Mouse (Mus musculus): ENCODE measurements at regions not wholly inside any gene's neighbourhood (a gene's known extent, or its start where the extent isn't known, plus 50 kb on each side); places are given as distances from the start of the nearest gene placed in this dataset.
A peak's percentile ranks its signal among the peaks of the same experiment; 100 is the strongest.

- 73% methylated on average over 4 of the region's 4 CpGs for WGBS
- Histone ChIP-seq H3K9ac (no peak overlapping the region), H3K4me3 (replicated peaks) (no peak overlapping the region), H3K4me2 (no peak overlapping the region), H3K27ac (no peak overlapping the region), H3K9me3 (no peaks in the 10 kb centered on the region), H3K27me3 (peaks cover 70% of the 10 kb centered on the region), H3K4me1 (peaks cover 41% of the 10 kb centered on the region), H3K36me3 (replicated peaks) (no peaks in the 10 kb centered on the region)
- ATAC-seq (ENCODE audit: low FRiP score) = no peak
These were observed 70.1 kb upstream of the Ppp2r5c start for GRCm38 (mm10) chr12:110376838-110377150.

GRCm38 (mm10) chr12:110377306-110377705 is 69.6 kb upstream of the Ppp2r5c start:
- Histone ChIP-seq H3K4me1 (peaks cover 41% of the 10 kb centered on the region), H3K4me3 (replicated peaks) (no peak overlapping the region), H3K27me3 (peaks cover 69% of the 10 kb centered on the region), H3K9ac (no peak overlapping the region), H3K4me2 (no peak overlapping the region), H3K9me3 (no peaks in the 10 kb centered on the region), H3K27ac (no peak overlapping the region), H3K36me3 (replicated peaks) (no peaks in the 10 kb centered on the region)
- ATAC-seq (ENCODE audit: low FRiP score) = no peak
- WGBS = 39% methylated on average over 6 of the region's 6 CpGs

DNA sequence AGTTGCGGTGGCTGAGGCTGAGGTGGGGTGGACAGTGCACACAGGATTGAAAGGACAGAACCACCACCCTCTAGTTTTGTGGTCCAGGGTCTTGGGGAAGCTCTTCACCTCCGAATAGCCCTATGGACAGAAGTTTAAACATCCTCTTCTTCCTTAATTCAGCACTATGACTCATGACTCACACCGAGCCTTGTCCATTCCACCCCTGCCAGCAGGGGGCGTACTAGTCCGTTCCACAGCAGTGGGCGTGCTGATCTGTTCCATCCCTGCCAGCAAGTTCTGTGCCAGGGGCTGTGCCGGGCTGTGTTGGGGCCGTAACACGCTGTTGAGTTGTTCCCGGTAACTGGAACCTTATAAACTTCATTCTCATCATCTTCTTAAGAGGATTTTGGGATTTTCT is 69.2 kb upstream of the Ppp2r5c start:
- H3K9ac ChIP-seq = no peak overlapping the region
- WGBS = 54% methylated on average over 10 of the region's 10 CpGs
- H3K27me3 ChIP-seq = peaks cover 65% of the 10 kb centered on the region
- ATAC-seq (ENCODE audit: low FRiP score) = no peak
- no peak overlapping the region for H3K4me2 ChIP-seq
- no peaks in the 10 kb centered on the region for H3K36me3 ChIP-seq (replicated peaks)
- H3K9me3 ChIP-seq = no peaks in the 10 kb centered on the region
- no peak overlapping the region for H3K4me3 ChIP-seq (replicated peaks)
- no peak overlapping the region for H3K27ac ChIP-seq
- peaks cover 37% of the 10 kb centered on the region for H3K4me1 ChIP-seq

- H3K9ac ChIP-seq = no peak overlapping the region
- no peaks in the 10 kb centered on the region for H3K36me3 ChIP-seq (replicated peaks)
- no peaks in the 10 kb centered on the region for H3K9me3 ChIP-seq
- H3K4me2 ChIP-seq = no peak overlapping the region
- H3K27me3 ChIP-seq = peaks cover 62% of the 10 kb centered on the region
- no peak for ATAC-seq (ENCODE audit: low FRiP score)
- H3K4me3 ChIP-seq (replicated peaks) = no peak overlapping the region
- peaks cover 33% of the 10 kb centered on the region for H3K4me1 ChIP-seq
- H3K27ac ChIP-seq = no peak overlapping the region
- WGBS = 62% methylated on average over 5 of the region's 5 CpGs
These were observed 68.6 kb upstream of the Ppp2r5c start for GRCm38 (mm10) chr12:110378302-110378701.

GRCm38 (mm10) chr12:110379721-110380120 is 67.2 kb upstream of the Ppp2r5c start:
- Histone ChIP-seq H3K9ac (no peak overlapping the region), H3K4me3 (replicated peaks) (no peak overlapping the region), H3K4me2 (no peak overlapping the region), H3K27ac (no peak overlapping the region), H3K27me3 (peaks cover 51% of the 10 kb centered on the region), H3K4me1 (peaks cover 26% of the 10 kb centered on the region), H3K36me3 (replicated peaks) (no peaks in the 10 kb centered on the region), H3K9me3 (no peaks in the 10 kb centered on the region)
- 54% methylated on average over 12 of the region's 12 CpGs for WGBS
- ATAC-seq (ENCODE audit: low FRiP score) = no peak

DNA sequence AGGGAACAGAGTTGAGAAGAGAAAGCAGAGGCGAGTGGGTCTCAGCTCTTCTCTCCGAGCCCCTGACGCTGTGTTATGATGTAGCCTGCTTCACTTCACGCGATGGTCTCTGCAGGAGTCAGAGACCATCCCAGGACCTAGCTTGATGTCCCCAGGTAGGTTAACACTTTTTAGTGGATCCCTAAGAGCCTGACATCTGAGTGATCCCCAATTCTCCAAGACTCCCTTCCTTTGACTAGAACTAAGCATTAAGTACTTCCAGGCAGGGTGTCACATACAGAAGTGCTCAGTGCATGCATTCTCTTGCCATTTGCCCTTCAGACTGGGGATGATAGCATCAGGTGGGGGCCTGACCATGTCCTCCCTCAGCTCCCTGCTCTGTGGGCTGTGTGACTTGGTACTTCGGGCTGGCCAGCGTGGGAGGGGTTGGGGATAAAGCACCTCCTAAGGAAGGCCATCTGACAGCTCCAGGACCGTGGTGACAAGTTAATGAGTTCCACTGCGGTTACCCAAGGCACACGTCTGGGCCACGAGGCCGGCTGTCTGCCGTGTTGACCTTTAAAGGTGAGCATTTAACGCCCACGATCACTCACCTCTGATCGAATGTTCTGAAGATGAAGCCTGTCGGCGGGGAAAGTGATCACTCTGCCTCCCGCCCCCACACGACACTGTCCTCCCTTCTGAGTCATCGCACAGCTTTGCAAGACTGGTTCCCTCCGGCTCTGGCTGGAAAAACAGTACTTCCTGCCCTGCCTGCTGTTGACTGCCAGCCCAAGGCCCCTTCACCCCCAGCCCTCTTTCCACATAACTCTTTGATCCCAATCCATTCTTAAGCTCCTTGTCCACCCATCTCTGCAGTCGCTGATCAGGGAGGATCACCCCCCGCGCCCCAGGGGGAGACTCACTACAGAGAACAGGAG is 65.8 kb upstream of the Ppp2r5c start:
- WGBS = 82% methylated on average over 25 of the region's 25 CpGs
- Histone ChIP-seq H3K4me2 (no peak overlapping the region), H3K27ac (no peak overlapping the region), H3K9me3 (no peaks in the 10 kb centered on the region), H3K36me3 (replicated peaks) (no peaks in the 10 kb centered on the region), H3K27me3 (peaks cover 42% of the 10 kb centered on the region), H3K9ac (no peak overlapping the region), H3K4me3 (replicated peaks) (no peak overlapping the region), H3K4me1 (peaks cover 25% of the 10 kb centered on the region)
- ATAC-seq (ENCODE audit: low FRiP score) = no peak

- Histone ChIP-seq H3K27ac (0 out of 2 replicates have a peak overlapping the region, but pooled peaks have one; percentile 19), H3K4me2 (peak overlapping the region; percentile 34)
These were observed 61.9 kb upstream of the Ppp2r5c start for GRCm38 (mm10) chr12:110385031-110385430.

DNA sequence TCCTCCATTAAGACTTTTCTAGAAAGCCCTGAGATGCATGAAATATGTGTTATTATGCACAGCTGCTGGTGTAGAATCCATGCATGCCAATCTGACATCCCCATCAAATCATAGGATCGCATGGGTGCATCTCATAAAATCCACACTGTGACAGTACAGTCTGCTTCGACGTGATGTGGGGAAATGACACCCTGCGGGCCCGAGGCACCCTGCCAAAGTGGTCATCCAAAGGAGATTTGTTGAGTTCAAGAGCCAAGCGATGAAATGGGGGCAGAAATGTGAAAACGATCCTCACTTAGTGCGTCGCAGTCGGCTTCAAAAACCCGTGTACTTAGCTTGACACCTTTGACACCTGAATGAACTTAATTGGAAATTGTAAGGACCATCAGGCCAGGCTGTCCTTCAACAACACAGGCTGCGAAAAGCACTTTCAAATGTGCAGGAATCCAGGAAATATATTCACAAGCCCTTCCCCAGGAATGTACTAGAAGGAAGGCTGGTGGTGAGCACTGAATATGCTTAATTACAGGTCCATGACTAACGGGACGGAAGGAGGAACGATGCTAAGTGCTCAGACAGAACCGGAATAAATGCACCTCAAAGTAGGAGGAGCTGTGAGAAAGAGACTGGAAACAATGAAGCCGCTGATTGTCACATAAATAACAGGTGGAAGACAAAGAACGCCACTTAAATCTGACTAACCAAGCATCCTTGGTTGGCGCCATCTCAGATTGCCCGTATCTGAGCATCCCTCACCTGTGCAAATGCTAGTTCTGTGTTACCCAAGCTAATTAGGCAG is 60.9 kb upstream of the Ppp2r5c start:
- H3K4me3 ChIP-seq (replicated peaks) = no peak overlapping the region
- no peak overlapping the region for H3K27ac ChIP-seq
- H3K9me3 ChIP-seq = no peaks in the 10 kb centered on the region
- no peak overlapping the region for H3K4me2 ChIP-seq
- H3K4me1 ChIP-seq = peaks cover 10% of the 10 kb centered on the region
- peak; percentile 35; the same call in 1 of the 2 replicates for ATAC-seq (ENCODE audit: low FRiP score)
- H3K27me3 ChIP-seq = peaks cover 10% of the 10 kb centered on the region
- 68% methylated on average over 20 of the region's 20 CpGs for WGBS
- no peaks in the 10 kb centered on the region for H3K36me3 ChIP-seq (replicated peaks)
- no peak overlapping the region for H3K9ac ChIP-seq

More at GRCm38 (mm10) chr12:110385031-110385430, 61.9 kb upstream of the Ppp2r5c start:
- no peak overlapping the region for H3K4me3 ChIP-seq (replicated peaks)
- no peaks in the 10 kb centered on the region for H3K9me3 ChIP-seq
- 30% methylated on average over 20 of the region's 20 CpGs for WGBS
- peaks cover 10% of the 10 kb centered on the region for H3K4me1 ChIP-seq
- no peak overlapping the region for H3K9ac ChIP-seq
- no peak for ATAC-seq (ENCODE audit: low FRiP score)
- peaks cover 16% of the 10 kb centered on the region for H3K27me3 ChIP-seq
- no peaks in the 10 kb centered on the region for H3K36me3 ChIP-seq (replicated peaks)

DNA sequence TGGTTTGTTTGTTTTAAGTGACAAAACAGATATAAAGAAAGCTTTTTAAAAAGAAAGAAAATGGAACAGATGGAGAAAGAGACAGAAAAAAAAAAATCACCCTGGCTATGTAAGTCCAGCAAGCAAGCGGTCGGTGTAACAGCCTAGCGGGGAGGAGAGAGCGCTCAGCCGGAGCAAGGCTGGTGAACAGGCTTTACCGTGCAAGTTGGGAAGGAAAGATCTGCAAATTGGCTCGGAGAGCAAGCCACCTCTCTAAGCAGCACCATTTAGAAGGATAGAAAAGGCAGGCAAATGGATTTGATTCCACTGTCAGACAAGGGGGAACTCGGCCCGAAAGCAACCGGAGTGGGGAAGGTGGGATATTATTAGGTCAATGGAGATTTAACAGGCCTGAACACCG is 59.9 kb upstream of the Ppp2r5c start:
- H3K36me3 ChIP-seq (replicated peaks) = no peaks in the 10 kb centered on the region
- ATAC-seq (ENCODE audit: low FRiP score) = no peak
- no peaks in the 10 kb centered on the region for H3K9me3 ChIP-seq
- H3K27ac ChIP-seq = 0 out of 2 replicates have a peak overlapping the region, but pooled peaks have one; percentile 14
- no peak overlapping the region for H3K9ac ChIP-seq
- H3K27me3 ChIP-seq = 0 out of 2 replicates have a peak, but pooled peaks cover 2% of the 10 kb centered on the region
- H3K4me2 ChIP-seq = no peak overlapping the region
- peaks cover 10% of the 10 kb centered on the region for H3K4me1 ChIP-seq
- 57% methylated on average over 11 of the region's 11 CpGs for WGBS
- H3K4me3 ChIP-seq (replicated peaks) = no peak overlapping the region

- H3K9me3 ChIP-seq = no peaks in the 10 kb centered on the region
- no peaks in the 10 kb centered on the region for H3K36me3 ChIP-seq (replicated peaks)
- 0 out of 2 replicates have a peak overlapping the region, but pooled peaks have one; percentile 14 for H3K27ac ChIP-seq
- H3K4me2 ChIP-seq = no peak overlapping the region
- no peaks in the 10 kb centered on the region for H3K27me3 ChIP-seq
- no peak for ATAC-seq (ENCODE audit: low FRiP score)
- no peak overlapping the region for H3K4me3 ChIP-seq (replicated peaks)
- peaks cover 10% of the 10 kb centered on the region for H3K4me1 ChIP-seq
- 68% methylated on average over 4 of the region's 4 CpGs for WGBS
- H3K9ac ChIP-seq = no peak overlapping the region
These were observed 59.4 kb upstream of the Ppp2r5c start for GRCm38 (mm10) chr12:110387567-110387966.

- Histone ChIP-seq H3K4me3 (replicated peaks) (no peak overlapping the region), H3K27me3 (no peaks in the 10 kb centered on the region), H3K4me2 (no peak overlapping the region), H3K36me3 (replicated peaks) (no peaks in the 10 kb centered on the region), H3K9me3 (no peaks in the 10 kb centered on the region), H3K27ac (no peak overlapping the region), H3K4me1 (peaks cover 10% of the 10 kb centered on the region), H3K9ac (no peak overlapping the region)
- WGBS = 79% methylated on average over 12 of the region's 12 CpGs
- ATAC-seq (ENCODE audit: low FRiP score) = no peak
These were observed 57.5 kb upstream of the Ppp2r5c start for GRCm38 (mm10) chr12:110389439-110389838.

DNA sequence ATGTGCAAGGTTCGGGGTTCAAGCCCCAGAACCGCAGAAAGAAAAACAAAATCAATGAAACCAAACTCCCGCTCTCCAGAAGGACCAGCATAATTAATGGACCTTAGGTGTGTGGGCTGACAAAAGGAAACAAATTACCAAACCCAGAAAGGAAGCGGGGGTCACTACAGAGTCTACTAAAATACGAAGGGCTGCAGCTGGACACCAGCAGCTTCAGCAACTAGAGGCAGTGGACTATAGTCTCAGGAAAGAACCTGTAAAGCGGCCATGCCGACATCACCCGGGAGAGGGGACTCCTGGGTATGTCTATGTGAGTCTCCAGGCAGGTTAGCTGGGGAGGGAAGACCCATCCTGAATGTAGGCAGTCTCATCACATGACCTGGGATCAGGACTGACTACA is 55.5 kb upstream of the Ppp2r5c start:
- WGBS = 91% methylated on average over 8 of the region's 8 CpGs
- no peak overlapping the region for H3K9ac ChIP-seq
- H3K27me3 ChIP-seq = 0 out of 2 replicates have a peak, but pooled peaks cover 3% of the 10 kb centered on the region
- no peaks in the 10 kb centered on the region; the same call in none of the 2 replicates for H3K4me1 ChIP-seq
- H3K36me3 ChIP-seq (replicated peaks) = no peaks in the 10 kb centered on the region
- no peak overlapping the region for H3K4me2 ChIP-seq
- H3K4me3 ChIP-seq (replicated peaks) = no peak overlapping the region
- no peaks in the 10 kb centered on the region for H3K9me3 ChIP-seq
- no peak for ATAC-seq (ENCODE audit: low FRiP score)
- H3K27ac ChIP-seq = no peak overlapping the region
